Mouse (Mus musculus) liver, adult (tissue): ENCODE results near the gene Pcolce2.

Source experiments
- GATA4 ChIP-seq: IDR thresholded peaks from 2 replicates; pipeline ENCODE4 v1.6.1; 2014; ENCODE audit warnings: mild to moderate bottlenecking, low read length; ENCODE audit not compliant: insufficient replicate concordance

Pcolce2 gene

DNA sequence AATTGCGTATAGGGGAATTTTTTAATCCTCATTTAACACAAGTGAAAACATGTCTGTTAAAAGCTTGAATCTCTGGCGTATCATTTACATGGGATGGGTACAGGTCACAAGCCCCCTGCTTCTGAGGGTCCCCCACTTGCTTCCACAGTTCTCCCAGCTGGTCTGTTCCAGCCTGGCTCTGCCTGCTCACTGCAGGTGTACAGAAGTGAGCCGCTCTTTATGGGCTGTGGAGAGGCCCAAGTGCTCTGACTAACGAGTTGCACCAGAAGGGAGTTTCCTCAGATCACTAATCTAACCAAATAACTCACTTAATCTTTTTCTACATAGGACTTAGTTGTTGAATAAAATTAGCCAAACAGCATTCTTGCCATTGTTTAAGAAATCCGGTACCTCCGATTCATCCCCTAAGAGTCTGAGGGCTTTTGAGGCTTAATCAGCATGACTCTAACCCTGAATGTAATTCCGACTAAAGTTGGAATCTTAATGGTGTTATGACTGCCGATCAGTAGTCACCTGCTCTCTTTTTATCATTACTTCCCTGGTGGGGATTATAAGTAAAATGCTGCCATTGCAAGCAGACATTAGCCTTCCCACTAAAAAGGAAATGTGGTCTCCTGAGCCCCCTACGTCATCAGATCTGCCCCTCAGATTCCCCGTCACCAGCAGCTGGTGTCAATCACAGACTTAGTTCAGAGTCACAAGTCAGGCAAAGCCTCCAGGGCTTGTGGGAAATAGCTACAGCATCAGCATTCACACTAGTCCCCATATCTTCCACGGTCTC lies 48.4 kb downstream of the Pcolce2 start:
- no peak for TF ChIP-seq GATA4

DNA sequence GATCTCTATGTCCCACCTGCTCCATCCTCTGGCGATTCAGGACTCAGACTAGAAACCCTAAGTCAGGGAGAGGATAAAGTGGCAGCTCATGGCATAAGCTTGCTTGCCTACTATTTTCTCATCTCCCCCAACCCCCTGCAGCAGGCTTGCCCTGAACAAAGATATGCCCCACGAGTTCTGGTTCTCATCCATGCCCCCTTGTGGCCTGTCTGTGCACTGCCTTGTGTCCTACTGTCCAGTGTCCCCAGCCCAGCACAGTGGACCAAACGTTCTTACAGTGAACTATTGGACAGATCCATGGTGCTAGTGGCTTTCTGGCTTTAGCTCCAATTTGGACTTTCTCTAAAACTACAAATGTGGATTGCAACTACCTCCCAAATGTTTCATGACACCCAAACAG lies 50.7 kb downstream of the Pcolce2 start:
- TF ChIP-seq GATA4, result no peak

DNA sequence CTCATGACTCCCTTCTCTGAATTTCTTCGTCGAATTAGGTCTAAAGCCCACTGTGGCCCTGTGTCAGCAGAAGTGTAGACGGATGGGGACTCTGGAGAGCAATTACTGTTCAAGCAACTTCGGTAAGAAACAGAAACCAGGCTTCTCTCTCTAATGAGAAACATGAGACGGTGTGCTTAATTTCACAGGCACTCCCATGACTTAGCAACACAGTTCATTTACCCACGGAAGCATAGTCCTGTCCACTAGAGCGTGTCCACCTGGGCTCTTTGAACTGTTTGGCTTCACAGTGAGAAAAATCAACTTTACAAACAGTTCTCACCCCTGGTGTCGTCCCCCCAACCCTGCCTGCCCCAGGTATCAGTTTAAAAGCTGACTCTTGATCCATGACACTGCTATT lies 55.4 kb downstream of the Pcolce2 start:
- no peak for TF ChIP-seq GATA4

DNA sequence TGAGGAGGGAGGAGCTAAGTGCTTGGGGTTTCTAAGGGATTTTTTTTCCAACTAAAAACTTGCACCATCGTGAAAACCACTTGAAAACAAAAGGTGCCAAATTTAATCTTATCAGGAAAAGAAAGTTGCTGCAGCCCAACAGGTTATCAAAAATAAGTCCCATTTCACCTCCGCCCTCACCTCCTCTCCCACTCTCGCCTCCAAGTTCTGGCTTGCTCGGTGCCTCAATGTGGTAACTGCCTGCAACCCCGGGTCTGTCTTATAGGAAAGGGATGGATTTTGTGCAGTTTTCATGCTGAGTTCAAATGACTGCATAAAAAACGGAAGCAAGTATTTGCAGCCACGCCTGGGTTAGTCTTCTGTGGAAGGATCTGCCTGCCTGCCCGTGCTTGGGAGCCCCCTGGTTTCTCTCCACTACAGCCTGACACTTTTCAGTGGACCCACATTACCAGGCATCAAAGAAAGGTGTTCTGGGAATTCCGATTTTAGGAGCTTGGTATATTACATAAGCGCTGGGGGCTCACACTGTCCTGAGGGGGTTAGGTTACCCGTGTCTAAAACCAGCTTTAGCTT lies 56.2 kb downstream of the Pcolce2 start:
- no peak for TF ChIP-seq GATA4

DNA sequence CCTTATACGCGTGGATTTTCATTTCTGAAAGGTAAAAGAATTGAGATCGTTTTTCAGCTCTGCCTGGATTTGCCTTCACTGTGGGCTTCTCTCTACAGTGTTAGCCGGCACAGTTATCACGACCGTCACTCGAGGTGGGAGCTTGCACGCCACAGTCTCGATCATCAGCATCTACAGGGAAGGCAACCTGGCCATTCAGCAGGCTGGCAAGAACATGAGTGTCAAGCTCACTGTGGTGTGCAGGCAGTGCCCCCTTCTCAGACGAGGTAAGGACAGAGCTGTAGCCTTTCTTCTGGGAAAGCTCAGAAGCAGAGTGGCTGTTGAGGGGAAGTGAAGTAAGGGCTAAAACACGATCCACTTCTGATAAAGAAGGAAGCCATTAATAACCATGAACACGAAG lies 57.1 kb downstream of the Pcolce2 start:
- no peak for TF ChIP-seq GATA4

DNA sequence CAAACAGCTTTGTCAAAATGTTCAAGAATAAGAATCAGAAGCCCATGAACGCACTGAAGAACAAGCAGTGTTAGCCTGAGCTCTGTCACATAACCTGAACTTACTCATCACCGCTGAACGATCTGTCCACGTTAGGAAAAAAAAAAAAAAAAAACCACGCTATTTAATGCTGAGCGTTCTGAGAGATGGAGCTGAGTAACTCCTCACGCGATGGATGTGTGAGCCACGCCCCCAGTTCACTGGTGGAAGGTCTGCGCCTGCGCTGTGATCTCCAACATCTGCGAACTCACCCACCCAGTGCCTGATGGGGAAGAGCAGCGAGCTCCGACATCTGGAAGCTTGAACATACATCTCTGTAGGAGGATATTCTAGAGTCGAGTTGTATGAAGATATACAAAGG lies 57.6 kb downstream of the Pcolce2 start:
- TF ChIP-seq GATA4, result no peak

DNA sequence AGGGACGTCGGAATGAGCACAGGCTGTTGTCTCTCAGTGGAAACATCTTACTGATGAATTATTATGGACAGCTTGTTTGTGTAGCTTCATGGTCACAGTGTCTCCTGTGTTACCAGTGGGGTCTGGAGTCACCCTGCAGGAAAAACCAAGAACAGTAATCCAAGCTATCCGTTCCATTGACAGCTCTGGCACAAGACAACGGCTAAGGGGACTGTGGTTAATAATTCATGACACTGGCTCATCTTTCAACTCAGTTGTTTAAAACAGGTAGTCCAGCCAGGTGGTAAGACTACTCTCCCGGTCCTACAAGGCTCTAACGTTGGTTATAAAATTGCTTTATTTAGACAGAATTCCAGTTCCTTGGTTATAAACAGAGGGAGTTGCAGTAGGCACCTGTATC lies 59.2 kb downstream of the Pcolce2 start:
- no peak for TF ChIP-seq GATA4

DNA sequence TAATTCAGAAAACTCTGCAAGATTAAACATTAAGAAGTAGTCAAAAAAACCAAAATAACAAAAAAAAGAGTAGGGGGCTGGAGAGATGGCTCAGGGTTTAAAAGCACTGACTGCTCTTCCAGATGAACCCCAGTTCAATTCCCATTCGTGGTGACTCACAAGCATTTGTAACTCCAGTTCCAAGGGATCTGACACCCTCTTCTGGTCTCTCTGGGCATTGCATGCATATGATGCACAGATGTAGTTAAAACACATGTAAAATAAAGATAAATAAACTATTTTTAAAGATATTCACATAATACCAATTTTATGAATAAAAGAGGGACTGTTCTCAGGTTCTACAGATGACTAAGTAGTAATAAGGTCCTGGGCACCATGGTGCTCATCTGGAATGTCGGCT lies 60.4 kb downstream of the Pcolce2 start:
- TF ChIP-seq GATA4, result no peak

DNA sequence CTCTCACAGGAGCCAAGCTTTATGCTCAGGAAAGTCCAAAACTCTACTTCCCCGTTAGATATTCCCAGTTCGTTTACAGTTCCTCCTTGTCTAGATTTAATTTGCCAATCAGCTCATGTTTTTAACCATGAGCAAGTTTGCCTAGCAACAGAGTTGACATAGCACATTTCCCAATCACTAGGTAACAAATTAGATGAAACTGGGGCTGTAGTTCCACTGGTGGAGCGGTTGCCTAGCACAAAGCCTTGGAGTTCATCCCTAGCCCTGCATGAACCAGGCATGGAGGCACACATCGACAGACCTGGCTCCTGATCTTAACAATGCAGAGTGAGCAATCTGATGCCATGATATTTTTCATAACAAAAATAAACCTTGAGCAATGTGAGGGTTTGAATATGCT lies 61.9 kb downstream of the Pcolce2 start:
- TF ChIP-seq GATA4, result no peak

DNA sequence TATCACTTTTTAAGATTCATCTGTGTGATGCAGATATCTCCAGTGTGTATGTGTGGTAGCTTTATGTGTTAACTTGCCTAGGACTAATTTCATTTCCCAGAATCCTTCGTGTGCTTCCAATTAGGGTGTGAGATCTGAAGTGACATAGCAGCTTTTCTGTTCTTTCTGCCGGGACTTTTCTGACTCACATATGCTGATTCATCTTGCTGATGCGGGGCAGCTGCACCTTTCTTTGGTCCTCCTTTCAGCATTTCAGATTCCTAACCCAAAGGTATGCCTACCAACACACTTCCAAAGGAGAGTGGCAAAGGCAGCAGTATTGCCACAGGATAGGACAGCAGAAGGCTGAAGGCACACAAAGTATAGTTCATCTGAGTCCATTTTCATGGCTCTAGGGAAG lies 66.7 kb downstream of the Pcolce2 start:
- no peak for TF ChIP-seq GATA4

DNA sequence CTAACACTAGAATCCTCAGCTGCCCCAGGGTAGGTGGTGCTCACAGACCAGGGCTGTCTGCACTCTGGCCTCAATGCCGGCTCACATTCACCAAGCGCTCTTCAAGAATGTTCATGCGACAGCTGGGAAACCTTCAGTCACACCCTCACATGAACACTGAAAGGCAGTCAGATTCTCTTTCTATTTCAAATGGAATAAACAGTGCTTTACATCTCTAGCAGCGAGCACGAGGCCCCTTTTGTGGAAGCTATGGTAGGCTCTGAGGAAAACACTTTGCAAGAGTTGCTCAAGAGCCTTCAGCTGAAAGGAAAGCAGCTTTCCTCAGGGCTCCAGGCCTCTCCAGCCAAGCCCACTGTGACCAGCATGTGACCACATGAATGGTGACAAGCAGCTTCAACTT lies 68.0 kb downstream of the Pcolce2 start:
- no peak for TF ChIP-seq GATA4

DNA sequence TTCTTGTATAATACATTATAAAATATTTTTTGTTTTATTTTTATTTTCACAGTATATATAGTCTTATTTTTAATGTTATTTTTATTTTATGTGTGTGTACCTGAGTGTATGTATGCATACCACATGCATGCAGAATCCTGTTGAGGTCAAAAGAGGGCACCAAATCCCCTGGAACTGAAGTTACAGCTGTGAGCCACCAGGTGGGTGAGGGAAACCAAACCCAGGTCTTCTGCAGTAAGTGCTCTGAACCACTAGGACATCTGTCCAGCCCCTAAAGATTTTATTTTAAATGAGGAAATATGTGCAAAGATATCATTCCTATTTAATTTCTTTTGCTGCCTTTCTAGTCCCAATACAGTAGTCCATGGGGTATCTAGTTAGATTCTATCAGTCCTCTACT lies 71.5 kb downstream of the Pcolce2 start:
- no peak for TF ChIP-seq GATA4

DNA sequence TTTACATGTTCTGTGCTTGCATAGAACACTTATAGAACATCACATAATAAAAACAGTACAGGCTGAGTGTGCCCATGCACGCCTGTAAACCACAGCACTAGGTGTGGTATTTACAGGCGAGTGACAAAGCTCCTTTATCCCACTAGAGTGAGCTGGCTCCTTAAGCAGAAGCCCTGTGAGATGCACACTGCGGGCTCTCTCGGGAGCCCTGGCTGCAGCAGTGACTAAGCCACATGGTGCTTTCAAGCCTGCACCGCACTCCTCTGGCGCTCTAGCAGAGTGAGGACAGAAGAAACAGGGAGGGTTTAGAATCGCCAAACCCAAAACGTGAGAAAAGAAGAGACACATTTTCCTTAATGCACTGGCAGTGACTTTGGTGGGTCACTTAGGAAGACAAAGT lies 75.2 kb downstream of the Pcolce2 start:
- no peak for TF ChIP-seq GATA4

DNA sequence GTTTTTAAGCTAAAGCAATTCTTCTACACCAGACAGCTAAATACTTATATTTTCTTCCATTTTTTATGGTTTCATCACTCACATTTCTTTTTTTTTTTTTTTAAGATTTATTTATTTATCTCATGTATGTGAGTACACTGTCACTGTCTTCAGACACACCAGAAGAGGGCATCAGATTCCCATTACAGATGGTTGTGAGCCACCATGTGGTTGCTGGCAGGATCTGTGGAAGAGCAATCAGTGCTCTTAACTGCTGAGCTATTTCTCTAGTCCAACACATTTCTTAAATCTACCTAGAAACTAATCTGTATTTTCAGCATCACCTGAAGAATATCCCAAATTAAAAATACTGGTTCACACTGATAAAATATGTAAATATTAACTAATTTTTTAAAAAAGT lies 98.8 kb downstream of the Pcolce2 start:
- no peak for TF ChIP-seq GATA4

DNA sequence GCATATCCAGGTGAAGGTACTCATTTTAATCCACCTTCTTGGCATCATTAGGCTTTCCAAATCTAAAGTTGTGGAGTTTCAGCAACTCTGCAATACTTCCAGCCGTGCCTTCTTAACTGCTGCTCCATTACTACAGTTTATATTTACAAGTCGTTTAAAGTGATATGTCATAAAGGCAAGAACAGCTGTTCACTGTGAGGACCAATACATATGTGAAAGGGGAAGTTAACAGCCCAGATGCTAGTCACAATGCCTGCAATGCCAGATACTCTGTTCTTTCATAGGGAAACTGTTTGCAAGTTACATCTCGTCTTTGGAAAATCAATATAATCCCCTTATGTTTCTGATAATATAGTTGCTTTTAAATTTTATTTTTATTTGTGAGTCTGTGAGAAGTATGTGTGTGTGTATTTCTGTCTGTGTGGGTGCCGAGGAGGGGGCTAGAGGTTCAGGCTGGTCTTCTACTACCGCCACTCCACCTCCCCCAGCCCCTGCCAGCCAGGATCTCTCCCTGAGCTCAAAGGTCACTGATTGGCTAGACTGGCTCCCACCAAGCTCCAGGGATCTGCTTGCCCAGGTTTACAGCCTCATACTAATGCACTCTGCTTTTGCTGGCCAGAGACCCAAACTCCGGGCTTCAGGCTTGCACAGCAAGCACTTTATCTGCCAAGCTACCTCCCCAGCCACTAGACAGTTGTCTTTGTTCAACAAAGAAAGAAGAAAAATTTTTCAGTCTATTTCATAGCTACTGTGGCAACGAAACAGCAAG lies 107.6 kb downstream of the Pcolce2 start:
- no peak for TF ChIP-seq GATA4

DNA sequence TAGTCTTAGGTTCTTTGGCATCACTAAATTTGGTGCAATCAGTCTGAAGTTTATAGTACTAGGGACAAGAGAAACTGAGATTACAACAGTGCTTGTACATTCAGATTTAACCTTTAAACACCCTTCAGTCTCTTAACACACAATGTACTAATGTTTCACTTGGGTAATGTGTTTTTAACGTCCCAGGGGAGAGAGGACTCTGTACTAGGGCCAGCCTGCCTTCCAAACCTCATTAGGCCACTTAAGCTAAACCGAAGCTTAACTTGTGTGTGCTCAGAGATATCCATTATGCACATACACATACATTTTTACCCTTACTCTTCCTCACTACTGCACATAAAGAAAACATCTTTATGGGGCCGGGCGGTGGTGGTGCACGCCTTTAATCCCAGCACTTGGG lies 109.9 kb downstream of the Pcolce2 start:
- no peak for TF ChIP-seq GATA4
